Mouse (Mus musculus): Measurements from ENCODE around the gene Slc12a5. TPM values are rescaled to one million over a fixed set of nuclear protein-coding genes. Genes with fewer than 3 reads are reported as not detected.

Slc12a5 gene
- total RNA-seq, 2 experiments from 2014 or later = 538 to 565 TPM

GRCm38 (mm10) chr2:165014935-165015334 lies 54.3 kb downstream of the Slc12a5 start:
- DNase-seq (ENCODE audit: low spot score in 2 of 2) = no peak

GRCm38 (mm10) chr2:165020490-165020889 lies 59.9 kb downstream of the Slc12a5 start:
- DNase-seq (ENCODE audit: low spot score in 2 of 2) = no peak

- no peak for DNase-seq (ENCODE audit: low spot score in 2 of 2)
Measured at GRCm38 (mm10) chr2:165027163-165027562, 66.6 kb downstream of the Slc12a5 start.

GRCm38 (mm10) chr2:165032533-165032932 lies 71.9 kb downstream of the Slc12a5 start:
- no peak for DNase-seq (ENCODE audit: low spot score in 2 of 2)

- no peak for DNase-seq (ENCODE audit: low spot score in 2 of 2)
Measured at GRCm38 (mm10) chr2:165033306-165033705, 72.7 kb downstream of the Slc12a5 start.

- DNase-seq (ENCODE audit: low spot score in 2 of 2) = peak; percentile 98 to 99
Measured at GRCm38 (mm10) chr2:165034131-165035057, 73.8 kb downstream of the Slc12a5 start, which contains the start of gene Ncoa5. Ncoa5 (minus strand) TSS chr2:165034867.

GRCm38 (mm10) chr2:165035058-165035431 lies 74.4 kb downstream of the Slc12a5 start:
- no peak for DNase-seq (ENCODE audit: low spot score in 2 of 2)

- no peak for DNase-seq (ENCODE audit: low spot score in 2 of 2)
Measured at GRCm38 (mm10) chr2:165037415-165037814, 76.8 kb downstream of the Slc12a5 start.

GRCm38 (mm10) chr2:165042126-165042525 lies 81.5 kb downstream of the Slc12a5 start:
- DNase-seq (ENCODE audit: low spot score in 2 of 2) = no peak

GRCm38 (mm10) chr2:165043090-165043636 lies 82.6 kb downstream of the Slc12a5 start:
- DNase-seq (ENCODE audit: low spot score in 2 of 2) = no peak

- DNase-seq (ENCODE audit: low spot score in 2 of 2) = no peak
Measured at GRCm38 (mm10) chr2:165043729-165044128, 83.1 kb downstream of the Slc12a5 start.

GRCm38 (mm10) chr2:165049044-165049443 lies 88.4 kb downstream of the Slc12a5 start:
- DNase-seq (ENCODE audit: low spot score in 2 of 2) = no peak

Other genes starting within 250 kb of the Slc12a5 start
- not detected for gene Spint5, start 245.5 kb upstream of the Slc12a5 start, total RNA-seq (2021)
- 1 to 10 TPM; 1.3 to 1.5 TPM for gene Wfdc3, start 214.9 kb upstream of the Slc12a5 start, total RNA-seq (2021)
- 10 to 100 TPM; 34.5 to 37.5 TPM for gene Dnttip1, start 214.8 kb upstream of the Slc12a5 start, total RNA-seq (2021)
- not detected for gene Ube2c, start 190.9 kb upstream of the Slc12a5 start, total RNA-seq (2021)
- 1 to 10 TPM; 1.7 TPM for gene Tnnc2, start 180.8 kb upstream of the Slc12a5 start, total RNA-seq (2021)
- gene Snx21, start 175.0 kb upstream of the Slc12a5 start, total RNA-seq (2021) = 10 to 100 TPM; 52.9 to 57.0 TPM
- 10 to 100 TPM; 25.5 to 26.1 TPM for gene Acot8, start 155.9 kb upstream of the Slc12a5 start, total RNA-seq (2021)
- gene Zswim3, start 155.7 kb upstream of the Slc12a5 start, total RNA-seq (2021) = 10 to 100 TPM; 10.1 to 10.2 TPM
- gene Zswim1, start 138.1 kb upstream of the Slc12a5 start, total RNA-seq (2021) = 10 to 100 TPM; 23.2 to 25.2 TPM
- gene Spata25, start 132.3 kb upstream of the Slc12a5 start, total RNA-seq (2021) = not detected
- 10 to 100 TPM; 93.1 to 93.6 TPM for gene Ctsa, start 127.9 kb upstream of the Slc12a5 start, total RNA-seq (2021)
- gene Neurl2, start 127.3 kb upstream of the Slc12a5 start, total RNA-seq (2021) = 1 to 10 TPM; 3.1 TPM
- 10 to 100 TPM; 90.7 to 93.5 TPM for gene Pltp, start 103.1 kb upstream of the Slc12a5 start, total RNA-seq (2021)
- 10 to 100 TPM; 40.6 to 46.1 TPM for gene Pcif1, start 81.5 kb upstream of the Slc12a5 start, total RNA-seq (2021)
- gene Zfp335, start 49.0 kb upstream of the Slc12a5 start, total RNA-seq (2021) = 10 to 100 TPM; 25.0 to 25.1 TPM
- 1 to 10 TPM; 2.0 to 2.1 TPM for gene Mmp9, start 20.0 kb upstream of the Slc12a5 start, total RNA-seq (2021)
- 10 to 100 TPM; 53.4 to 56.8 TPM for gene Ncoa5, start 74.1 kb downstream of the Slc12a5 start, total RNA-seq (2021)
- gene Cd40, start 94.8 kb downstream of the Slc12a5 start, total RNA-seq (2021) = under 1 TPM; 0.44 to 0.80 TPM
- gene 1700025C18Rik, start 129.9 kb downstream of the Slc12a5 start, total RNA-seq (2021) = not detected

Measured in left cerebral cortex, adult 18-20 months (tissue).